Mouse (Mus musculus): Measurements from ENCODE around the gene Olfr1367. TPM values are rescaled to one million over a fixed set of nuclear protein-coding genes. Genes with fewer than 3 reads are reported as not detected.

The Olfr1367 gene
- polyA plus RNA-seq (2014; fragmentation: Illumina TruSeq; extraction: RNeasy Lipid Tissue Mini Kit (QIAGEN cat#74804); ENCODE audit: low read depth, low replicate concordance) = not detected

GRCm38 (mm10) chr13:21346610-21347009 is at the start of gene Olfr1367:
TSS of gene Olfr1367 (plus strand) at chr13:21346910.

DNA sequence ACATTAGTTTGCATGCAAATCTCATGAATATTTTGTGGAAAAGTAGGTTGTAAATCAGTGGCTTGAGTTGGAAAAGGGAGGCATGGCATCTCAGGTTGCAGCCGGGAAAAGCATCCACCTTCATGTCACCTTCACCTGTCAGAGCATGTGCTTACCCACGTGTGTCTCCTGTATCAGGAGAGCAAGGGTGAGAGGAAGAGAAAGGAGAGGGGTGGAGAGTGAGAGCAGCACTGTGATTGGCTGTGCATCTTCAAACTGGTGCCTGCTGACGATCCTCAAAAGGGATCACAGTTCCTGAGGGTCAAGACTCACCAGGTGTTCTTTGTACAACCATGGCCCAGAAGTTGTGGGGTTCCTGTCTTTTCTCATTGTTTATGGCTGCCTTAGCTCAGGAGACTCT is 34.8 kb upstream of the Olfr1367 start, which contains the start of gene Gpx6:
Gene Gpx6 (plus strand): TSS at position 200 of the 400 bp plus-strand sequence.

GRCm38 (mm10) chr13:21362621-21363248 is 16.0 kb downstream of the Olfr1367 start, which contains the start of gene Zscan12:
TSS of gene Zscan12 (plus strand) at chr13:21362820.

Other genes with a start within 250 kb of the Olfr1367 start
- gene Olfr1369-ps1, start 235.4 kb upstream of the Olfr1367 start, polyA plus RNA-seq (2014; fragmentation: Illumina TruSeq; extraction: RNeasy Lipid Tissue Mini Kit (QIAGEN cat#74804); ENCODE audit: low read depth, low replicate concordance) = not detected
- gene Olfr263, start 217.3 kb upstream of the Olfr1367 start, polyA plus RNA-seq (2014; fragmentation: Illumina TruSeq; extraction: RNeasy Lipid Tissue Mini Kit (QIAGEN cat#74804); ENCODE audit: low read depth, low replicate concordance) = not detected
- not detected for gene Olfr1368, start 201.0 kb upstream of the Olfr1367 start, polyA plus RNA-seq (2014; fragmentation: Illumina TruSeq; extraction: RNeasy Lipid Tissue Mini Kit (QIAGEN cat#74804); ENCODE audit: low read depth, low replicate concordance)
- 21.8 TPM for gene Trim27, start 167.5 kb upstream of the Olfr1367 start, polyA plus RNA-seq (2014; fragmentation: Illumina TruSeq; extraction: RNeasy Lipid Tissue Mini Kit (QIAGEN cat#74804); ENCODE audit: low read depth, low replicate concordance)
- gene Gpx5, start 54.2 kb upstream of the Olfr1367 start, polyA plus RNA-seq (2014; fragmentation: Illumina TruSeq; extraction: RNeasy Lipid Tissue Mini Kit (QIAGEN cat#74804); ENCODE audit: low read depth, low replicate concordance) = not detected
- gene Gpx6, start 34.8 kb upstream of the Olfr1367 start, polyA plus RNA-seq (2014; fragmentation: Illumina TruSeq; extraction: RNeasy Lipid Tissue Mini Kit (QIAGEN cat#74804); ENCODE audit: low read depth, low replicate concordance) = not detected
- 6.9 TPM for gene Zscan12, start 15.9 kb downstream of the Olfr1367 start, polyA plus RNA-seq (2014; fragmentation: Illumina TruSeq; extraction: RNeasy Lipid Tissue Mini Kit (QIAGEN cat#74804); ENCODE audit: low read depth, low replicate concordance)
- 57.5 TPM for gene Zkscan3, start 55.8 kb downstream of the Olfr1367 start, polyA plus RNA-seq (2014; fragmentation: Illumina TruSeq; extraction: RNeasy Lipid Tissue Mini Kit (QIAGEN cat#74804); ENCODE audit: low read depth, low replicate concordance)
- gene Pgbd1, start 94.1 kb downstream of the Olfr1367 start, polyA plus RNA-seq (2014; fragmentation: Illumina TruSeq; extraction: RNeasy Lipid Tissue Mini Kit (QIAGEN cat#74804); ENCODE audit: low read depth, low replicate concordance) = 1.8 TPM
- gene Zscan26, start 106.8 kb downstream of the Olfr1367 start, polyA plus RNA-seq (2014; fragmentation: Illumina TruSeq; extraction: RNeasy Lipid Tissue Mini Kit (QIAGEN cat#74804); ENCODE audit: low read depth, low replicate concordance) = 39.4 TPM
- 1.0 TPM for gene Nkapl, start 121.6 kb downstream of the Olfr1367 start, polyA plus RNA-seq (2014; fragmentation: Illumina TruSeq; extraction: RNeasy Lipid Tissue Mini Kit (QIAGEN cat#74804); ENCODE audit: low read depth, low replicate concordance)
- gene Zkscan4, start 132.0 kb downstream of the Olfr1367 start, polyA plus RNA-seq (2014; fragmentation: Illumina TruSeq; extraction: RNeasy Lipid Tissue Mini Kit (QIAGEN cat#74804); ENCODE audit: low read depth, low replicate concordance) = 1.6 TPM
- not detected for gene Gm10065, start 132.5 kb downstream of the Olfr1367 start, polyA plus RNA-seq (2014; fragmentation: Illumina TruSeq; extraction: RNeasy Lipid Tissue Mini Kit (QIAGEN cat#74804); ENCODE audit: low read depth, low replicate concordance)
- 2.7 TPM for gene AK157302, start 148.3 kb downstream of the Olfr1367 start, polyA plus RNA-seq (2014; fragmentation: Illumina TruSeq; extraction: RNeasy Lipid Tissue Mini Kit (QIAGEN cat#74804); ENCODE audit: low read depth, low replicate concordance)
- 28.7 TPM for gene Gm11273, start 154.5 kb downstream of the Olfr1367 start, polyA plus RNA-seq (2014; fragmentation: Illumina TruSeq; extraction: RNeasy Lipid Tissue Mini Kit (QIAGEN cat#74804); ENCODE audit: low read depth, low replicate concordance)
- gene Zkscan8, start 184.2 kb downstream of the Olfr1367 start, polyA plus RNA-seq (2014; fragmentation: Illumina TruSeq; extraction: RNeasy Lipid Tissue Mini Kit (QIAGEN cat#74804); ENCODE audit: low read depth, low replicate concordance) = 6.1 TPM
- gene Olfr1366, start 195.9 kb downstream of the Olfr1367 start, polyA plus RNA-seq (2014; fragmentation: Illumina TruSeq; extraction: RNeasy Lipid Tissue Mini Kit (QIAGEN cat#74804); ENCODE audit: low read depth, low replicate concordance) = not detected
- gene Olfr1535, start 213.0 kb downstream of the Olfr1367 start, polyA plus RNA-seq (2014; fragmentation: Illumina TruSeq; extraction: RNeasy Lipid Tissue Mini Kit (QIAGEN cat#74804); ENCODE audit: low read depth, low replicate concordance) = not detected
- gene Olfr1364, start 234.8 kb downstream of the Olfr1367 start, polyA plus RNA-seq (2014; fragmentation: Illumina TruSeq; extraction: RNeasy Lipid Tissue Mini Kit (QIAGEN cat#74804); ENCODE audit: low read depth, low replicate concordance) = not detected